Mouse (Mus musculus) C2C12 (cell line): ENCODE results near the gene Cdca3. TPM values are rescaled to one million over a fixed set of nuclear protein-coding genes. Genes with fewer than 3 reads are reported as not detected.

Experiments used
- H3K27me3 ChIP-seq: one replicate; pipeline ENCODE4 v1.6.1; 2011; ENCODE audit not compliant: control insufficient read depth, insufficient read depth, insufficient read length
- H3K36me3 ChIP-seq: one replicate; pipeline ENCODE4 v1.6.1; 2011; ENCODE audit not compliant: control insufficient read depth, insufficient read depth
- H3K4me3 ChIP-seq: one replicate; pipeline ENCODE4 v1.5.1; 2011; ENCODE audit warnings: mild to moderate bottlenecking, control low read depth; ENCODE audit not compliant: poor library complexity, insufficient read depth, severe bottlenecking
- H3K79me2 ChIP-seq: one replicate; pipeline ENCODE4 v1.6.1; 2011; ENCODE audit not compliant: control insufficient read depth, insufficient read depth
- H3K79me3 ChIP-seq: one replicate; pipeline ENCODE4 v1.6.1; 2011; ENCODE audit warnings: low read depth, control low read depth
- H3ac ChIP-seq: one replicate; pipeline ENCODE3; 2011; ENCODE audit warnings: low read depth; ENCODE audit not compliant: control insufficient read depth, insufficient read length
- CEBPB ChIP-seq: IDR thresholded peaks from one replicate; pipeline ENCODE4 v1.6.1; 2011; ENCODE audit warnings: low read depth, mild to moderate bottlenecking, control low read depth, moderate library complexity
- CTCF ChIP-seq: IDR thresholded peaks from one replicate; pipeline ENCODE4 v1.5.1; 2011; ENCODE audit not compliant: control insufficient read depth, insufficient read depth, insufficient read length
- FOSL1 ChIP-seq: IDR thresholded peaks from one replicate; pipeline ENCODE4 v1.8.0; 2011; ENCODE audit warnings: mild to moderate bottlenecking, low read length; ENCODE audit not compliant: poor library complexity, insufficient read depth, severe bottlenecking
- MAX ChIP-seq: IDR thresholded peaks from one replicate; pipeline ENCODE4 v1.6.1; 2011; ENCODE audit warnings: mild to moderate bottlenecking, control low read depth
- MYOD1 ChIP-seq: IDR thresholded peaks from one replicate; pipeline ENCODE4 v1.6.1; 2011; ENCODE audit warnings: low read depth; ENCODE audit not compliant: control insufficient read depth, insufficient read length
- MYOG ChIP-seq: IDR thresholded peaks from one replicate; pipeline ENCODE4 v1.6.1; 2011; ENCODE audit not compliant: control insufficient read depth, insufficient read length; ENCODE audit errors: extremely low read depth
- USF1 ChIP-seq: IDR thresholded peaks from one replicate; pipeline ENCODE4 v1.6.1; 2011; ENCODE audit warnings: low read depth, mild to moderate bottlenecking, control low read depth, moderate library complexity
- polyA plus RNA-seq: library from polyadenylated mRNA; unstranded; fragments of >200 nt; fragmentation: generic; extraction: Trizol; gene quantifications from one replicate; pipeline ENCODE4 v1.2.1, GENCODE M21; 2012; ENCODE audit warnings: missing spikeins

Gene Cdca3
- polyA plus RNA-seq, 1 experiment = 69.9 TPM

DNA sequence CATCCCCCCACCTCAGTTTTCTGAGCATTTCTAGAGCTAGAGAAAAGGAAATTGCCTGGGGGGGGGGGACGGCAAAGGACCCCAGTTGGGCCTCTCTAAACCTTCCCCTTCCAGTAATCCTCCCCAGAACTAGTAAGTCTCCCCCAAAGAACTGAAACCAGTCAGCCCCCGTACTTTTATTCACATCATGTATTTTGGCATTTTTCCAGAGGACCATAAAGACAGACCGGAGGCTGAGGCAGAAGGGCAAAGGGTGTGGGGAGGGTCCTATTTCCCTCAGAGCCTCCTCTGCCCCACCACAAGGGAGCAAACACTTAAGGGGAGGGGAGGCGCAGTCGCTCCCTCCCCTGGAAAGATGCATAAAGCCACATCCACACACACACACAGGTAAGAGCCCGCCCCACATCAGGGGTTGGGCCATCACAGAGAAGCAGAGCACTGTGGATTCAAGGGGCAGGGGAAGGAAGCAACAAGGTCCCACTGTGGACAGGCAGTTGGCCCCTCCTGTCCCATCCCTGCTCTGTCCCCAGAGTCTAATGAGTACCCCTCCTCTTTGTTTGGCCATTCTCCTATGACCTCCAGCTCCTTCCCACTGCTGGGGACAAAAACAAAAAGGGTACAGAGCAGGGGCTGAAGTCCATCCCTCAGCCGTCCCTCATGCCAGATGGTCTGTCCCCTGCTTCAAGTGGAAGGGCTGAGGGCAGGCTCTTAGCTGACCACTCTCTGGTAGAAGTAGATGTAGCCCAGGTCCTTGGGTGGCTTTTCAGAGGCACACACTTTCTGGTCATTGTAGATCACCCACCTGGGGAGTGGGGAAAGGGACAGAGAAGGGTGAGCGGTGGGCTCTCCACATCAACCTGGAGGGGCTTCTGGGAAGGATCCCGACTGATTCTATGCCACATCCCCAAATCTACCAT lies 14.2 kb upstream of the Cdca3 start:
- H3K4me3 ChIP-seq = no peak overlapping the region

DNA sequence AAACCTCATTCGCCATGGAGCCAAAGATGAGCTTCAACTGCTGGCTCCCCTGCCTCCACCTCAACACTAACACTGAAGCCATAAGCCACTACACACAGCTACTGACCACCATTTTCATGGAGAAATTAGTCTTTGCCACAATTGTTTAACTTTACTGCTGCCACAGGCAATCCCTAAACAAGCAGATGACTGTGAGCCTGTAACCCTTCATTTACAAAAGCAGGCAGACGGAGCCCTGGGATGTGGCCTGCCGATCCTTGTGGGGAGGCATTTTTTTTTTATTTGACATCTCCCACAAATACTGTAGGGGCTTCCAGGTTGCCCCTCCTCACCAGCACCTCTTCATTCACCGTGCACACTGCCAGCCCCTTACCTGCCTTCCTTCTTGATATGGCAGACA lies 12.7 kb upstream of the Cdca3 start:
- Histone ChIP-seq H3K79me2 (peaks cover 24% of the 10 kb centered on the region), H3K36me3 (peaks cover 75% of the 10 kb centered on the region), H3ac (no peak overlapping the region), H3K79me3 (peaks cover 21% of the 10 kb centered on the region), H3K27me3 (no peaks in the 10 kb centered on the region), H3K4me3 (no peak overlapping the region)
- no peak for TF ChIP-seq MYOG
- no peak for TF ChIP-seq CEBPB
- no peak for TF ChIP-seq FOSL1
- TF ChIP-seq MAX = no peak
- no peak for TF ChIP-seq MYOD1
- TF ChIP-seq CTCF = no peak
- no peak for TF ChIP-seq USF1

More for the DNA sequence above, 14.2 kb upstream of the Cdca3 start:
- no peak for TF ChIP-seq MYOD1
- no peak for TF ChIP-seq MYOG
- TF ChIP-seq USF1 = no peak
- TF ChIP-seq FOSL1 = no peak
- no peak for TF ChIP-seq CTCF
- no peak for TF ChIP-seq MAX
- no peak for TF ChIP-seq CEBPB
- Histone ChIP-seq H3K36me3 (peaks cover 75% of the 10 kb centered on the region), H3ac (no peak overlapping the region), H3K27me3 (no peaks in the 10 kb centered on the region), H3K79me2 (peaks cover 33% of the 10 kb centered on the region), H3K79me3 (peaks cover 26% of the 10 kb centered on the region)

DNA sequence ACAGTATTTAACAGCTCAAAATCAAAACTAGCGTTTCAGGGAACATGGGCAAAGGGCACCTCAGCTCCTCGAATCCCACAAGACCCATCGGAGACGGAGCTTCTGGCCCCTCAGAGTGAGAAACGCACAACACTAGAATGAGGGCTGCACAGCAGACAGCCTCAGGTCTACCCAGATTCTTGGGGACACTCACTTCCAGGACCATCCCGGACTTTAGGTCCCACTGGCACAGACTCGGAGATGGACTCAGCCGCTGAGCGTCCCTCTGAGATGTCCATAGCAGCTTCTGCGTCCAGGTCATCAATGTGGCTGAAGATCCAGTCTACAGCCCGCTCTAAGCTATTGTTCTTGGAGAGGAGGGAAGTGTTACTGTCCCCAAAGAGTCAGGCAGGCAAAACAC lies 12.2 kb upstream of the Cdca3 start:
- TF ChIP-seq FOSL1 (no peak), USF1 (no peak), MYOG (no peak), MAX (no peak), MYOD1 (no peak), CEBPB (no peak), CTCF (no peak)
- Histone ChIP-seq H3K79me2 (peaks cover 19% of the 10 kb centered on the region), H3K79me3 (peaks cover 16% of the 10 kb centered on the region), H3ac (no peak overlapping the region), H3K4me3 (no peak overlapping the region), H3K36me3 (peaks cover 75% of the 10 kb centered on the region), H3K27me3 (no peaks in the 10 kb centered on the region)

DNA sequence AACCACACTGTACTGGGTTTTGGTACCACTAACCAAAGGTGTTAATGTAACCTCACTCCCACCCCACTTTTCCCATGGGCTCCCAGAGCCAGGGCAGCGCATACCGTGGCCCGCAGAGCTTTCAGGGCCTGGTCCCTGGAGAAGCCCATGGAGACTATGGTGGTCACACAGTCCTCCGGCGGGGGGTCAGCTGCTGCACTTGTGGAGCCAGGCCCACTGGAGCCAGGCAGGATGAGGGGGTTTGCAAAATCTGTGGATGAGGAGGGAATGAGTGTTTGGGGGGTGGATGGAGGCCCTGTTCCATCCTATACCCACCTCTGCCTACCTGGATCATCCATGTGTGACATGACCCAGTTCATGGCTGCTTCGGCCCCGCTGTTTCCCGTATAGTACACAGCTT lies 11.8 kb upstream of the Cdca3 start:
- Histone ChIP-seq H3K79me3 (peaks cover 12% of the 10 kb centered on the region), H3K79me2 (peaks cover 14% of the 10 kb centered on the region), H3K4me3 (no peak overlapping the region), H3ac (no peak overlapping the region), H3K27me3 (no peaks in the 10 kb centered on the region), H3K36me3 (peaks cover 75% of the 10 kb centered on the region)
- TF ChIP-seq FOSL1 (no peak), MYOG (no peak), CTCF (no peak), MYOD1 (no peak), CEBPB (no peak), USF1 (no peak), MAX (no peak)

DNA sequence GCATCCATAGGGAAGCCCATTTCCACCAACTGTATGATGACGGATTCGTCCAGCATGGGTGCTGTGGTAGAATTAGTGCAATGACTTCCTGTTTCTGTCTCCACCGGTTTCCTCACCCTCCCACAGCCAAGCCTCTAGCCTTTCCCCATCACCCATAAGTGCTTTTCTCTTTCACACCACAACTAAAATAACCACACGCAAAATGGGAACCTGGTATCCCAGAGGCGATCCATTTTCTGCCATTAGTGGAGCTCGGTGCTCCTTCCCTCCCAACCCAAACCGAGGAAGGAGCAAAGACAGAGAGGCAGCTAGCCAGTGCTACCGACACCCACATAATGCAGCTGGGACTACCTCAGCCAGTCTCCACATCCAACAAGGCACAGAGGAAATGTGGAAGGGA lies 11.4 kb upstream of the Cdca3 start:
- H3K79me3 ChIP-seq = peaks cover 8% of the 10 kb centered on the region
- H3ac ChIP-seq = no peak overlapping the region
- H3K4me3 ChIP-seq = no peak overlapping the region
- H3K36me3 ChIP-seq = peaks cover 77% of the 10 kb centered on the region
- no peaks in the 10 kb centered on the region for H3K27me3 ChIP-seq
- no peak for TF ChIP-seq MAX
- no peak for TF ChIP-seq CTCF
- no peak for TF ChIP-seq MYOG
- TF ChIP-seq FOSL1 = no peak
- no peak for TF ChIP-seq CEBPB
- no peak for TF ChIP-seq MYOD1
- no peak for TF ChIP-seq USF1
- H3K79me2 ChIP-seq = peaks cover 10% of the 10 kb centered on the region

DNA sequence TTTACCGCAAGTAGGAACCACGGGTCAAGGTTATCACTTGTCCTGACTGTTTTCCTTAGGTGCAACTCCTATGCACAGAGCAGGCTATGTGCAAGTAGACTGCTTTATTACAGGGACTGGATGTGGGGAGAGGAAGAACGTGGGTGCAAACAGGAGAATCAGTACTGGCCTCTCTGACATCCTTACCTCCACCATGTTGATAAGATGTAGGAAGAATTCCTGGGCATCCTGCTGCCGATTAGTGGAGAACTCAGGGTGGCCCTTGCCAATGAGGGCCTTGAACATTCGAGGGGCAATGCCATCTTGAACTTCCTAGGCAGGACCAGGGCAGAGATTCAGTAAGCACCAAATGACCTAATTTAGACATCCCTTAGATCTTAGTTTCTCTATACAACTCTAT lies 8.5 kb upstream of the Cdca3 start:
- Histone ChIP-seq H3K79me2 (peaks cover 11% of the 10 kb centered on the region), H3K36me3 (peaks cover 95% of the 10 kb centered on the region), H3ac (no peak overlapping the region), H3K4me3 (no peak overlapping the region), H3K79me3 (peaks cover 2% of the 10 kb centered on the region), H3K27me3 (no peaks in the 10 kb centered on the region)
- TF ChIP-seq USF1 (no peak), MAX (no peak), CTCF (no peak), FOSL1 (no peak), MYOD1 (no peak), CEBPB (no peak), MYOG (no peak)
